Mouse (Mus musculus) E14TG2a.4 (cell line): ENCODE measurements around the gene Slx4ip.
"Not testable (repeated sequence)": the region's sequence is repeated elsewhere in the genome, so short reads cannot be mapped to it uniquely, and the experiment has no call there.

Experiments
- H3K27me3 ChIP-seq: 2 replicates; pipeline ENCODE4 v1.6.1; 2014; ENCODE audit warnings: low read length, control low read depth; ENCODE audit not compliant: insufficient read depth
- H3K36me3 ChIP-seq: 2 replicates; pipeline ENCODE4 v1.6.1; 2014; ENCODE audit warnings: low read length, control low read depth; ENCODE audit not compliant: insufficient read depth
- H3K4me1 ChIP-seq: replicated peaks from 2 replicates; pipeline ENCODE4 v1.6.1; 2014; ENCODE audit warnings: low read depth, low read length, control low read depth
- H3K4me3 ChIP-seq: replicated peaks from 2 replicates; pipeline ENCODE4 v1.5.1; 2014; ENCODE audit warnings: mild to moderate bottlenecking, low read length
- H3K9me3 ChIP-seq: 2 replicates; pipeline ENCODE4 v1.6.1; 2014; ENCODE audit warnings: low read length, control low read depth
- CTCF ChIP-seq: conservative IDR thresholded peaks from 2 replicates; pipeline ENCODE4 v1.5.1; 2014; ENCODE audit warnings: low read length
- NANOG ChIP-seq: IDR thresholded peaks from 2 replicates; pipeline ENCODE4 v1.6.1; 2014; ENCODE audit warnings: borderline replicate concordance, low read length, mixed read lengths
- POU5F1 ChIP-seq: IDR thresholded peaks from 2 replicates; pipeline ENCODE4 v1.6.1; 2014; ENCODE audit warnings: low read length, borderline replicate concordance

Gene Slx4ip

DNA sequence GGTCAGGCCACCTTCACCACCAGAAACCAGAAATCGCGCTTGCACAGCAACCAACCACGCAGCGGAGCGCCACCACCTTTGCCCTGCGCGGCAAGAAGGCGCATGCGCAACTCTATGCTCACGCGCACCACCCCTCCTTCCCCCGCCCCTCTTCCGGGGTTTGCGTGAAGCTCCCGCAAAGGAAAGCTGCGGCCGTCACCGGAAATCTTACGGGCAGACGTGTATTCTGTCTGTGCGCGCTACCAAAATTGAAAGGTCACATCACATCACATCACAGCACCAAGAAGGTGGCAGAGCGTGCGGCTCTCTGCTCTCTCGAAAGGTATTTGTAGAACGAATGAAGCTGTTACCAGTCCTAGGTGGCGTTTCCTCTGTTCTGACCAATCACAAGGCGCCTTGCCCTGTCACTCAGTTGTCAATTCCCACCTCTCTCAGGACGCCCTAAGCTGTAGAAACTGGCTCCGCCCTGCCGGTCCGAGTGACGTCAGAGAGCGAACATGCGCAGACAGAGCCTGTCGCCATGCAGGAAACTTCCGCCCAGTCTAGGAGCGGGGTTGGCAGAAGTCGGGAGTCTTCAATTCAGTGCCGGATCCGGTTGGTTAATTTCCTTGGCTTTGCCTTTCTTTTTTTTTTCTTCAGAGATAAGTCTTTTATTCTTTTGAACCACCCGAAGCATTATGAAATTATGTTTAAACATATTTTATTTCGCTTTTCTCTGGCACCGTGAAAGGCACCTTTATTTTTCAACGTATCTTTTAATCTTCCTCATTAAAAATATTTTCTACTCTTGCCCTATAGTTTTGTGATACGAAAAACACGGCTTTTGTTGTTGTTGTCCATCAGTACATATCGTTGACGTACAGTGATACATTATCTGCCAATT lies at the start of gene Slx4ip, which contains the start of the genes AL731706.1 and Mkks:
Gene Slx4ip, plus strand, starts transcription at position 151 of the 883 bp plus-strand sequence.
Gene AL731706.1, minus strand, starts transcription at position 322 of the 883 bp plus-strand sequence.
Gene Mkks, minus strand, starts transcription at position 322 of the 883 bp plus-strand sequence.
- Histone ChIP-seq H3K4me3 (peak within 1 kb of the TSS; percentile 89), H3K36me3 (peaks cover 18% of the 10 kb centered on the region), H3K27me3 (no peaks in the 10 kb centered on the region), H3K9me3 (no peaks in the 10 kb centered on the region), H3K4me1 (peaks cover 14% of the 10 kb centered on the region)
- no peak for TF ChIP-seq POU5F1
- no peak for TF ChIP-seq CTCF
- no peak for TF ChIP-seq NANOG

DNA sequence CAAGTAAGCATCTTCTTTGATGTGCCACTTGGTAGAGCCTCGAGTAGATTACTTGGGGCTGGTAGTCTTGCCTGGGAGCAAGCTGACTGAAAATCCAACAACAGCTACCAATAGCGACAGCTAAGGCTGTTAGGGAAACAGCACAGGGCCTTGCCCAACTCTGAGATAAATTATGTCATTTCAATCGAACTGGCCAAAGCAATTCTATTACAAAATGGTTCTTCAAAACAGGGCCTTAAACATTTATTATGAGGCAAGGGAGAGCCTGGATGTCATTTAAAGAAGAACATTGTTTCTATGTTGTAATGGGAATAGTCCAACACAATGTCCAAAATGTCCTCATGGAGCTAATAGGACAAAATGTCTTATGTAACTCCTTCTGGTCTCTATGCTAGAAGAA lies 40.7 kb upstream of the Slx4ip start:
- TF ChIP-seq CTCF = no peak
- no peak for TF ChIP-seq POU5F1
- TF ChIP-seq NANOG = no peak
- H3K36me3 ChIP-seq = no peaks in the 10 kb centered on the region
- H3K9me3 ChIP-seq = no peaks in the 10 kb centered on the region
- H3K4me1 ChIP-seq = peaks cover 10% of the 10 kb centered on the region
- no peaks in the 10 kb centered on the region for H3K27me3 ChIP-seq
- no peak overlapping the region for H3K4me3 ChIP-seq

DNA sequence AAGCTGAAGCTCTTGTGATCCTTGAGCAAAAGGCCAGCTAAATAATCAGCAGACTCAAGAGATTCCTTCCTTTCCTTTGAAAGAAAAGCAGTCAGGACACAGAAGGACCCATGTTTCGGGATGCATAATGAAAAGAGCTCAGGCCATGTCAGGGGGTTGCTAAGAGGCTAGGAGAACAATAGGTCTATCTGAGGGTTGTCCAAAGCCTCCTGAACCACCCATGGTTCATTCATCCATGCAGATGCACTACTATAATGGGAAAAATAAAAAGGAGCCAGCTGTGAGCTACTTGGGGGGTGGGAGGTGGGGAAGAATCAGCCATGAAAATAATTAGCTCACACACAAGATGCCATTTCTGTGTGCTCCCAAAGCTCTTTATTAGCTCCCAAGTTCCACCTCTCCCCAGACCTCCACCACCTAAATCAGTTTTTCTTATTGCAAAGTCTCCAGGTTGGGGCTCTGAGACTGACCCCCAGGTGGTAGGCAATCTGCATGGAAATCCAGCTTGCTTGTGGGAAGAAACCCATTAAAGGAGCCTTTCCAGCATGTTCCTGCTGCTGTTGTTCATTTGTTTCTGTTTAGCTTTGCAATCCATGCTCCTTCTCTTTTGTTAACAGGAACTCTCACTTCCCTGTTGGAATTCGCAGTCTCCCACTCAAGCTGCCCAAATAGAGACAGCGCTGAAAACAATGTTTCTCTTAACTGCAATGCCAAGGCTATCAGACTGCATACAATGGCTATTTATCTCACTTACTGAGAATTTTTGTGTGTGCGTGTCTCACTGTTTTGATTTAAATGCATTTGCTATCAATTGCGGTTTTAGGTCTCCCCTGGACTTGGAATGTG lies 36.3 kb upstream of the Slx4ip start:
- H3K27me3 ChIP-seq = no peaks in the 10 kb centered on the region
- no peak for TF ChIP-seq CTCF
- no peak for TF ChIP-seq NANOG
- no peak for TF ChIP-seq POU5F1
- peaks cover 11% of the 10 kb centered on the region for H3K4me1 ChIP-seq
- no peak overlapping the region for H3K4me3 ChIP-seq
- peaks cover 4% of the 10 kb centered on the region; the same call in 1 of the 2 replicates for H3K36me3 ChIP-seq
- H3K9me3 ChIP-seq = no peaks in the 10 kb centered on the region

DNA sequence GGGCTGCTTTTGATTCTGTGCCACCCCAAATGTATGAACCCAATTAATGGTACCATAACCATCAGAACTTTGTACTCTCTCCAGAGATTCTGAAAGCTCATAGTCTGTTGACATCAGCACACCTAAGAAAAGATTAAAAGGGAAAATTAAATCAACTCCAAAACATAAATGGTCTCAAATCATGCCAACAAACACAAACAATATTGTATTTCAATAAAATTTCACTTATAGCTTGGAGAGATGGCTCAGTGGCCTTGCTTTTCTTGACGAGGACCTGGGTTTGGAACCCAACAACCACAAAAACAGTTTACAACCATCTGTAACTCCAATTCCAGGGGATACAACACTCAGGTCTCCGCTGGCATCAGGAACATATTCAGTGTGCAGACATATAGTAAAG lies 5.4 kb upstream of the Slx4ip start, which contains the start of gene AL731706.2:
Gene AL731706.2, minus strand, starts transcription at position 101 of the 400 bp plus-strand sequence.
- Histone ChIP-seq H3K4me1 (peaks cover 8% of the 10 kb centered on the region), H3K36me3 (peaks cover 68% of the 10 kb centered on the region), H3K4me3 (no peak within 1 kb of the TSS), H3K27me3 (no peaks in the 10 kb centered on the region), H3K9me3 (no peaks in the 10 kb centered on the region)
- TF ChIP-seq POU5F1 (no peak), CTCF (no peak), NANOG (no peak)

DNA sequence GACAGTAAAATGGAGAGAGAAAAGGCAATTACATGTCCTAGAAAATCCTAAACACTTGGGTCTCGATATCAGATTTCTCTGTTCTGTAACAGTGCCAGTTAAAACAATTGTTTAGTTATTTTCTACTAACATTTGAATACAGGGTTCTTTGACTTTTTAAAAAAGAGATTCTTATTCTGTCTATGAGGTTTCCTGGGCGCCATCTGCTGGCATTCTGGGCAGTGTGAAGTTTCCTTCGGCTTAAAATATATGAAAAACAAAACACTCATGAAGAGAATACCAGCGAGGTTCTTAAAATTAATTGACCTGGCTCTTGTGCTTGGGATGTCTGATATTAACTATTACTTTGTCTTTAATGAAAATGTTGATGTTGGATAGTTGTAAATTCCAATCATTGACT lies 4.2 kb upstream of the Slx4ip start:
- 0 out of 2 replicates have a peak, but pooled peaks have one; percentile 3 for TF ChIP-seq CTCF
- TF ChIP-seq POU5F1 = no peak
- no peak for TF ChIP-seq NANOG

DNA sequence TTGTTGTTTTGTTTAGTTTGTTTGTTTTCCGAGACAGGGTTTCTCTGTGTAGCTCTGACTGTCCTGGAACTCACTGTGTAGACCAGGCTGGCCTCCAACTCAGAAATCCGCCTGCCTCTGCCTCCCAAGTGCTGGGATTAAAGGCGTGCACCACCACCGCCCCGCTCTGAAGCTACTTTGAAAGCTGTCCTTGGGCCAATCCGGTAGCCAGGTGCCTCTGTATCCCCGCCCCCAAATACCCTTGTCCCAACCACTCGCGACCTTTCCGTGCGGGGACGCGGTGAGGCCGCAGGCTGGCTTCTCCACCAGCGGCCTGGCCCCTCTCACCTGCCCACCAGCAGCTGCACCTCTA lies 326 bp upstream of the Slx4ip start:
- H3K27me3 ChIP-seq, H3K9me3 ChIP-seq: not testable (repeated sequence)
- H3K36me3 ChIP-seq = peaks cover 24% of the 10 kb centered on the region
- peak overlapping the region; percentile 89 for H3K4me3 ChIP-seq
- peaks cover 14% of the 10 kb centered on the region for H3K4me1 ChIP-seq

More for the DNA sequence above, 4.2 kb upstream of the Slx4ip start:
- no peaks in the 10 kb centered on the region for H3K9me3 ChIP-seq
- peaks cover 55% of the 10 kb centered on the region for H3K36me3 ChIP-seq
- H3K4me1 ChIP-seq = peaks cover 8% of the 10 kb centered on the region
- H3K27me3 ChIP-seq = no peaks in the 10 kb centered on the region
- H3K4me3 ChIP-seq = no peak overlapping the region

DNA sequence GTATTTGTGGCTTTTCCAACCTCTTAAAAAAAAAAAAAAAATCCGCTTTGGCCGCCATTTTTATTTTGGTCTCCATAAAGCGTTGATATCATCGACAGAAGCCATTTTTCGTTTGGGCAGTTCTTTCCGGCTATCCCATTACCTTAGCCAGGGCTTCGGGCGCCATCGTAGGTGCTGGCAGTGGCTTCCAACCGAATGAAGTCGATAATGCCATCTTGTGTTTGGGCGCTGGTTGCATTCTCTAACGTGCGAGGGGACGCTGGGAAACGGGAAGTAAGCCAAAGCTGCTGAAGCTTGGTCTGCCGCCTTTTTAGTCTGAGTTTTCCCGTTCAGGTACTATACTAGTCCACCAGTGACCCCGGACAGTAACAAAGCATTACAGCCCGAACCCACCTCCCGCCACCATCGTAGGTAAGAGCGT lies 943 bp downstream of the Slx4ip start:
- no peak for TF ChIP-seq CTCF
- TF ChIP-seq POU5F1 = no peak
- TF ChIP-seq NANOG = no peak
- Histone ChIP-seq H3K4me3 (peak overlapping the region; percentile 89), H3K36me3 (peaks cover 14% of the 10 kb centered on the region; the same call in 1 of the 2 replicates), H3K27me3 (no peaks in the 10 kb centered on the region), H3K9me3 (no peaks in the 10 kb centered on the region), H3K4me1 (peaks cover 14% of the 10 kb centered on the region)

DNA sequence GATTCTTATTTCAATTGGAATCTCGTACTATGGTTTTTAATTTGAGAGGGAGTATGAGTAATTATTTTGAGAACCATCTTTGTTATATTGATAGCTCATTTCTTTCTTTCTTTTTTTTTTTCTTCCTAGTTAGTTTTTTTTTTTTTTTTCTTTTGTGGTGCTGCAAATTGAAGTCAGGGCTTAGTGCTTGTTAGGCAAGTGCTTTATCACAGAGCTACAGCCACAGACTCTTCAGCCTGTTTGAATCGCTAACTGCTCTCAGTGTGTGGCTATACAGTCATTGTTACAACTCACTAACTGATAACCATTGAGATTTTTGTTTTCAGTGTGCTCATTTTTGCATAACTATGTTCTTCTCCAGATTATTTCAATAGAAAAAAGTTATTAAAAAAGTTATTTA lies 3.5 kb downstream of the Slx4ip start:
- no peak for TF ChIP-seq POU5F1
- no peak for TF ChIP-seq NANOG
- Histone ChIP-seq H3K4me3 (no peak overlapping the region), H3K36me3 (no peaks in the 10 kb centered on the region), H3K27me3 (no peaks in the 10 kb centered on the region), H3K4me1 (peaks cover 14% of the 10 kb centered on the region), H3K9me3 (no peaks in the 10 kb centered on the region)
